Mouse (Mus musculus) thymus, postnatal 14 days (tissue): ENCODE measurements around the gene Agtr2.
"Not testable (repeated sequence)": the region's sequence is repeated elsewhere in the genome, so short reads cannot be mapped to it uniquely, and the experiment has no call there.

ENCODE experiments used
- DNase-seq: peaks from one replicate; pipeline ENCODE4 v3.0.0; 2021

The Agtr2 gene

DNA sequence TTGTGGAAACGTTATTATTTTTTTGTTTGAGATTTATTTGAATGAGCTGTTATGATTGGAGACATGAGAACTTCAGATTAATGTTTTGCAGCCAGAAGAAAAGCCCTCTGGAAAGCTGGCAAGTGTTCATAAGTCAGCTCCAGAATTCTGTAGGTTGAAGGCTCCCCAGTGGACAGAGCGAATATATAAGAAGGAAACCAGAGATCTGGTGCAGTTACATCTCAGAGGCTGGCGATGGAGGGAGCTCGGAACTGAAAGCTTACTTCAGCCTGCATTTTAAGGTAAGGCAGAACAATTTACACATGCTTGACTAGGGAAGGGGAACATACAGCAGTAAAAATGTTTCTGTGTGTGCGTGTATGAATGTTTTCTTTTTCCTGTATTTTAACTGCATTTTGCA is at the start of gene Agtr2:
Gene Agtr2 (plus strand): TSS at position 131 of the 400 bp plus-strand sequence.
- no peak for DNase-seq

DNA sequence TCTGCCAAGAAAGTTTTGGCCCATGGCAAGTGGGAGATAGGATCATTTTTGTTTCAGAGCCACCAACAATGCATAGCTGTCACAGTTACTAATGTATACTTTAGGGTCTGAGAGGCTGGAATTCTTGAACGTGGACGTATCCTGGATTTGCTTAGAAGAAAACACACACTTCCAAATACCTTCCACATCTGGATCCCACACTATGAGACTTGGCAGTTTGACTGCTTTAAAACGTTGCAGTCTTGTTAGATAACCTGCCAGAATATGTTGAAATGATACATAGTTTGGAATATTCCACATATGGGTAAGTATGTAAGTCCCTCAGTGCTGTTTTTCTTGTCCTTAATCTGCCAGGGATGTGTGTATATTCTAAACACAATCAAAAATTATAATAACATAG is 31.8 kb upstream of the Agtr2 start:
- no peak for DNase-seq

DNA sequence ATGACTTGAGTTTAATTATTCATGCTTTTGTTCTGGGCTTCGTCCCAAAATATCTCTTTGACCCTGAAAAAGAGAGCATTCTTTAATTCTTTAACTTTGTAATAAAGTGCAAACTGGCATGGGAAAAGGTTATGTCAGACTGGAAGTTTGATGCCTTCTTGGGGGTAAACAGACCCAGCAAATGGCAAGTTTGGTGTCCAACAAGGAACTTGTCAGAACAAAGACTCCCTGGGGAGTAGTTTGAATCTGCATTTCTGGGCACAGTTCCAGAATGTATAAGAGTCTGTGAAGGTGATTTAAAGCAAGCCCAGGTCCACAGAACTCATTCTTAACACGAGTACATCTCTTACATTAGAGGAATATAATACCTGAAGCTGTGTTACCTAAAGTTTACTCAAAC is 3.8 kb downstream of the Agtr2 start:
- no peak for DNase-seq

GRCm38 (mm10) chrX:21500242-21500641 is 15.9 kb downstream of the Agtr2 start:
- no peak for DNase-seq

DNA sequence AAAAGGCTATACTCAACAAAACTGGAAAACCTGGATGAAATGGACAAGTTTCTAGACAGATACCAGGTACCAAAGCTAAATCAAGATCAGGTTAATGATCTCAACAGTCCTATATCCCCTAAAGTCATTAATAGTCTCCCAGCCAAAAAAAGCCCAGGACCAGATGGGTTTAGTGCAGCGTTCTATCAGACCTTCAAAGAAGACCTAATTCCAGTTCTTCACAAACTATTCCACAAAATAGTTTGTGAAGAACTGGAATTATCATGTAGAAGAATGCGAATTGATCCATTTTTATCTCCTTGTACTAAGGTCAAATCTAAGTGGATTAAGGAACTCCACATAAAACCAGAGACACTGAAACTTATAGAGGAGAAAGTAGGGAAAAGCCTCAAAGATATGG is 23.0 kb downstream of the Agtr2 start:
- not testable (repeated sequence) for DNase-seq

GRCm38 (mm10) chrX:21522590-21522989 is 38.2 kb downstream of the Agtr2 start:
- no peak for DNase-seq
